Mouse (Mus musculus) mouse trophoblast stem cell (cell line): Measurements from ENCODE around the gene Rpp25l.

ENCODE experiments used
- in situ Hi-C, 2 experiments: fragments of 300-500 bp; cut with MseI, MboI; formaldehyde crosslinking; loops; 2 replicates in 1 of 2; 3 replicates in 1 of 2; pipeline ENCODE4 v1.15.1; 2025

Gene Rpp25l

GRCm38 (mm10) chr4:41671963-41672480 lies 41.3 kb downstream of the Rpp25l start:
- in situ Hi-C loops, result no loop called here

GRCm38 (mm10) chr4:41671500-41671899 lies 41.8 kb downstream of the Rpp25l start:
- in situ Hi-C loops, result no loop called here

- in situ Hi-C loops, result no loop called here
Observed at GRCm38 (mm10) chr4:41670836-41671235, 42.5 kb downstream of the Rpp25l start.

- in situ Hi-C loops, result no loop called here
Observed at GRCm38 (mm10) chr4:41666646-41667045, 46.7 kb downstream of the Rpp25l start.

GRCm38 (mm10) chr4:41665009-41665675 lies 48.2 kb downstream of the Rpp25l start:
- in situ Hi-C loops, result no loop called here

GRCm38 (mm10) chr4:41664533-41664932 lies 48.8 kb downstream of the Rpp25l start:
- in situ Hi-C loops, result no loop called here

GRCm38 (mm10) chr4:41663614-41664013 lies 49.7 kb downstream of the Rpp25l start:
- in situ Hi-C loops, result no loop called here

GRCm38 (mm10) chr4:41662723-41663122 lies 50.6 kb downstream of the Rpp25l start:
- in situ Hi-C loops, result no loop called here
